Mouse (Mus musculus) liver, embryonic 15.5 days (tissue): ENCODE measurements around the gene Otud7b. TPM values are rescaled to one million over a fixed set of nuclear protein-coding genes. Genes with fewer than 3 reads are reported as not detected.
A peak's percentile ranks its signal among the peaks of the same experiment; 100 is the strongest.

ENCODE experiments used
- ATAC-seq: fragments of 200-750 bp; cut with Nextera tagmentation; 2 replicates; pipeline ENCODE4 v1.8.0; 2017; ENCODE audit warnings: moderate number of reproducible peaks, mild to moderate bottlenecking, moderate library complexity; ENCODE audit not compliant: insufficient read depth
- H3K27ac ChIP-seq: fragments of 300-500 bp; sonication (generic); replicated peaks from 2 replicates; pipeline ENCODE4 v1.5.1; 2015; ENCODE audit warnings: mild to moderate bottlenecking, inconsistent platforms
- H3K27me3 ChIP-seq: fragments of 300-500 bp; sonication (generic); 2 replicates; pipeline ENCODE4 v1.6.1; 2015; ENCODE audit warnings: mild to moderate bottlenecking, inconsistent platforms
- H3K36me3 ChIP-seq: fragments of 300-500 bp; sonication (generic); replicated peaks from 2 replicates; pipeline ENCODE4 v1.6.1; 2015; ENCODE audit warnings: moderate library complexity, mild to moderate bottlenecking, inconsistent platforms
- H3K4me1 ChIP-seq: fragments of 300-500 bp; sonication (generic); replicated peaks from 2 replicates; pipeline ENCODE4 v1.6.1; 2015; ENCODE audit warnings: inconsistent platforms
- H3K4me2 ChIP-seq: fragments of 300-500 bp; sonication (generic); 2 replicates; pipeline ENCODE4 v1.6.1; 2015; ENCODE audit warnings: moderate library complexity, mild to moderate bottlenecking, inconsistent platforms
- H3K4me3 ChIP-seq: fragments of 300-500 bp; sonication (generic); replicated peaks from 2 replicates; pipeline ENCODE4 v1.5.1; 2015; ENCODE audit warnings: mild to moderate bottlenecking, inconsistent platforms
- H3K9ac ChIP-seq: fragments of 300-500 bp; sonication (generic); 2 replicates; pipeline ENCODE4 v1.6.1; 2015; ENCODE audit warnings: moderate library complexity, mild to moderate bottlenecking, inconsistent platforms
- H3K9me3 ChIP-seq: fragments of 300-500 bp; sonication (generic); replicated peaks from 2 replicates; pipeline ENCODE4 v1.6.1; 2016; ENCODE audit warnings: inconsistent platforms
- WGBS: fragments of 180-500 bp; shearing (Covaris S2); methylation state at CpG from one replicate; pipeline ENCODE4 v1.1.7; 2015; ENCODE audit warnings: mixed read lengths; ENCODE audit not compliant: insufficient replicate concordance; 5-methylcytosine and 5-hydroxymethylcytosine counted together
- polyA plus RNA-seq: library from polyadenylated mRNA; unstranded; fragments of >200 nt; fragmentation: Nextera tagmentation; extraction: Ambion mirVana; gene quantifications from 2 replicates; pipeline ENCODE4 v1.2.1, GENCODE M21; 2015

The Otud7b gene
- polyA plus RNA-seq, 1 experiment from 2014 or later: 12.0 TPM

DNA sequence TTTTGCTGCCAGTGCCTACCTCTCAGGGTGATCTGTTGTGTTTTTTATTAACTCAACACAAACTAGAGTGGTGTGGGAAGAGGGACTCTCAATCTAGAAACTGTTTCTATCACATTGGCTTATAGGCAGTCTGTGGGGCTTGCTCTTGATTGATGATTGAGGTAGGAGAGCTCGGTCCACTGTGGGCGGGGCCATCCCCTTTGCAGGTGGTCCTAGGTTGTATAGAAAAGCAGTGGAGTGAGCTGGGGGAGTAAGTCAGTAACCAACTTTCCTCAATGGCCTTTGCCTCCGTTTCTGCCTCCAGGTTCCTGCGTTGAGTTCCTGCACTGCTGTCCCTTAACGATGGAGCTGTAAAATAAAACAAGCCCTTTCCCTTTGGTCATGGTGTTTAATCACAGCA lies 37.6 kb upstream of the Otud7b start:
- WGBS: 57% methylated on average over 5 of the region's 5 CpGs
- Histone ChIP-seq H3K4me1 (no peaks in the 10 kb centered on the region; the same call in 1 of the 2 replicates), H3K4me2 (no peak overlapping the region), H3K27me3 (0 out of 2 replicates have a peak, but pooled peaks cover 3% of the 10 kb centered on the region), H3K4me3 (no peak overlapping the region), H3K9me3 (no peaks in the 10 kb centered on the region), H3K36me3 (no peaks in the 10 kb centered on the region), H3K27ac (no peak overlapping the region), H3K9ac (no peak overlapping the region)
- ATAC-seq: no peak

DNA sequence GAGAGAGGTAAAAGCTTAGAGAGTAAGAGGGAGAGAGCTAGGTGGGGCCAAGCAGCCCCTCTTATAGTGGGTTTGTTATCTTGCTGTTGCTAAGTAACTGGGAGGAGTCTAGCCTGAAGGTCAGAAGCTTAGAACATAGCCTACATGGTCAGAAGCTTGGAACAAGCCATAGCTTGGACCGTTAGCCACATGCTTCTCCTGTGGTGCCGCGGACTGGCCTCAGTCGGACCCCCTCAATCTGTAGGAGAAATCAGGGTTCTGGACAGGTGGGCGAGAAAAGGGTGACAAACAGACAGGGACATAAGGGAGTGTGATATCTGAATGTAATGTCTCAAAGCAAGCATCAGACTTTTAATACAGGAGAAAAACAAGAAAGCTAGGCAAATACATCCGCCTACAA lies 35.3 kb upstream of the Otud7b start:
- no peak overlapping the region for H3K27ac ChIP-seq
- ATAC-seq: no peak
- no peak overlapping the region for H3K4me3 ChIP-seq
- no peak overlapping the region for H3K9ac ChIP-seq
- 81% methylated on average over 6 of the region's 6 CpGs for WGBS
- H3K4me2 ChIP-seq: no peak overlapping the region
- H3K36me3 ChIP-seq: no peaks in the 10 kb centered on the region
- no peaks in the 10 kb centered on the region for H3K27me3 ChIP-seq
- no peaks in the 10 kb centered on the region; the same call in 1 of the 2 replicates for H3K4me1 ChIP-seq
- no peaks in the 10 kb centered on the region for H3K9me3 ChIP-seq

DNA sequence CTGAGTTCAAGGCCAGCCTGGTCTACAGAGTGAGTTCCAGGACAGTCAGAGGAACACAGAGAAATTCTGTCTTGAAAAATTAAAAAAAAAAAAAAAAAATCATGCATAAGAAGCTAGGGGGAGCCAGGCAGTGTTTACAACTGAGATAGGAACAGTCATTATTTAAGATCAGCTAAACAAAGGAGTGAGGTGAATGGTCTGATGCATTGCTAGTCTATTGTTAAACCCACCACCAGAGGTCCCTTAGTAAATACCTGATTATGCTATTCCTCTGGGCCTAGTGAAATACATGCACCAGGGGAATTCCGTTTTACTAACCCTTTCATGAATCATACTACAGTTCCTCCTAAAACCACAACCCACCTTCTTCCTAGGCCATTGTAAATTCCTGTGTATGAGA lies 34.8 kb upstream of the Otud7b start:
- no peaks in the 10 kb centered on the region for H3K36me3 ChIP-seq
- WGBS: 21% methylated on average over 1 of the region's 1 CpGs
- no peaks in the 10 kb centered on the region for H3K9me3 ChIP-seq
- no peaks in the 10 kb centered on the region; the same call in 1 of the 2 replicates for H3K4me1 ChIP-seq
- H3K27me3 ChIP-seq: no peaks in the 10 kb centered on the region
- H3K9ac ChIP-seq: no peak overlapping the region
- no peak overlapping the region for H3K27ac ChIP-seq
- no peak for ATAC-seq
- no peak overlapping the region for H3K4me2 ChIP-seq
- no peak overlapping the region for H3K4me3 ChIP-seq

DNA sequence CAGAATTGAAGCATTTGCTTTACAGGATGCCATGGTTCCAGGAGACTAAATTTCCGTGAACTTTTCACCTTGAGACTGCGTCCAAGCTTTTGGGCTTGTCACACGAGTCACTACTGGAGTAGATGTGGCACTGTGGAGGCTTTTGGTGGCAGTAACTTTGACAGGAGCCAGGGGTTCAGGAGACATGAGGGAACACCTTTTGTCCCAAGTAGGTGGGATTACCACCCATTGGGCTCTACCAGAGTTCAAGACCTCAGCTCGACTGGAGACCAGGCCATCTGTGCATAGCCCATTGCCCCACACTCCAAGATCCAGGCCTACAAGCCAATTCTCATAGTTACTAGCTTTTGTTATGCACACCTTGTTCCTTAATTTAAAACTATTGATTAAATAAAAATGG lies 34.1 kb upstream of the Otud7b start:
- no peaks in the 10 kb centered on the region for H3K36me3 ChIP-seq
- H3K4me1 ChIP-seq: no peaks in the 10 kb centered on the region; the same call in 1 of the 2 replicates
- no peaks in the 10 kb centered on the region for H3K9me3 ChIP-seq
- WGBS: 58% methylated on average over 4 of the region's 4 CpGs
- H3K27me3 ChIP-seq: no peaks in the 10 kb centered on the region
- H3K4me3 ChIP-seq: no peak overlapping the region
- H3K27ac ChIP-seq: no peak overlapping the region
- ATAC-seq: no peak
- H3K9ac ChIP-seq: no peak overlapping the region
- no peak overlapping the region for H3K4me2 ChIP-seq

DNA sequence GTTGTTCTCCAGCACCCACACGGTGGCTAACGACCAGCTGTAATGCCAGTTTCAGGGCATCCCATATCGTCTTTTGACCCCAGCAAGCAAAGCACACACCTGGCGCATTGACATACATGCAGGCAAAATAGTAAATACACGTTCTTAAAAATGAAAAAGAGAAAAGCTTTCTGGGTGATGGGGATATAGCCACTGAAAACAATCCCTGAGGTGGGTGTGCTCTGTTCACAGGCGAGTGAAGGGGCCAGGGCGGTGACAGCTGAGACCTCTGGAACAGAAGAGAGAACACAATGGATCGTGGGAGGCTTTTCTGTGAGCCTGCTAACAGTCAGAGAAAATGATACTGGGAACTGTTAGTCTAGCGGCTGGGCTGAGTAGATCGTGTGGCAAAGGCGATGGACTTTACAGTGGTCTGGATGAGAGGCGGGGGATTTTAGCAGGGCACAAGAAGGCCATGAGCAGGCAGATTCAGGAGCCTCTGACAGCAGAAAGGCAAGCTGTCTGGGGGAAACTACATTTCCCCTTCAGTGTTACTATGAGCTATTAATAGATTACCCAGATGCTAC lies 31.3 kb upstream of the Otud7b start:
- ATAC-seq: no peak

DNA sequence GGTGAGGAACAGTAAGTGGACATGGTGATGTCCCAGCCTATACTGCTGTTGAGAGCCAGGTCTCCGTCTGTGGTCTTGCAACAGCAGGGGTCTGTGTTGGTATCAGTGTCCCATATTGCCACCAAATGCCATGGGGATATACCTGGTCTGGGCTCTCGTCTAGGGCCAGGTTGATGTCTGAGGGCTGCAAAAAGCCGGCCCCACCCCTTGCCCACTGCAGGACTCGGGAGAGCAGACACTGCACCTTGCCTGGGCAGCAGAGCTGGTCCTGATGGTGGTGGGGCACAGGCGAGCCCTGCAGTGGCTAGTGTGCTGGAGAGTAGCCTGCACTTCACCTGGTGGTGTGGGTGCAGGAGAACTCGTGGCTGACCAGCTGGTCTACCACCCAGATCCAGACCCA lies 26.3 kb upstream of the Otud7b start:
- no peak overlapping the region for H3K27ac ChIP-seq
- H3K4me1 ChIP-seq: peaks cover 11% of the 10 kb centered on the region
- no peak overlapping the region for H3K4me2 ChIP-seq
- ATAC-seq: no peak
- no peaks in the 10 kb centered on the region for H3K36me3 ChIP-seq
- H3K27me3 ChIP-seq: no peaks in the 10 kb centered on the region
- no peaks in the 10 kb centered on the region for H3K9me3 ChIP-seq
- no peak overlapping the region for H3K9ac ChIP-seq
- WGBS: 49% methylated on average over 6 of the region's 6 CpGs
- no peak overlapping the region for H3K4me3 ChIP-seq

More for the DNA sequence above, 31.3 kb upstream of the Otud7b start:
- H3K4me2 ChIP-seq: no peak overlapping the region
- no peaks in the 10 kb centered on the region for H3K36me3 ChIP-seq
- no peaks in the 10 kb centered on the region for H3K4me1 ChIP-seq
- no peaks in the 10 kb centered on the region for H3K27me3 ChIP-seq
- 57% methylated on average over 12 of the region's 12 CpGs for WGBS
- no peak overlapping the region for H3K9ac ChIP-seq
- no peak overlapping the region for H3K27ac ChIP-seq
- H3K4me3 ChIP-seq: no peak overlapping the region
- no peaks in the 10 kb centered on the region for H3K9me3 ChIP-seq

DNA sequence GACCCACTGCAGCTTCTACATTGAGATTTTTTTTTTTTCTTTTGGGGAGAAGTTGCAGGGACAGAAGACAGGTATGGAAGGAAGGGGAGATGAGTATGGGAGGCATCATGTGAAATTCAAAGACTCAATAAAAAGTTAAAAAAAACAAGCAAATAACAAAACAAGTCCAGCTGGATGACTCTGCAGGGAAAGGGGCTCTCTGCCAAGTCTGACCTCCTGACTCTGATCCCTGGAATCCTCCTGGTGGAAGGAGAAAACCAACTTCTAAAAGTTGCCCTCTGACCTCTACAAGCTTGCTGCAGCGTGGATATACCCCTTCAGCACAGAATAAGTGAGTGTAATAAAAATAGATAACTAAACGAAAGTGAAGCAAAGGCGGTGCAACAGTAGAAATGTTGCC lies 25.6 kb upstream of the Otud7b start:
- 52% methylated on average over 3 of the region's 3 CpGs for WGBS
- ATAC-seq: no peak

DNA sequence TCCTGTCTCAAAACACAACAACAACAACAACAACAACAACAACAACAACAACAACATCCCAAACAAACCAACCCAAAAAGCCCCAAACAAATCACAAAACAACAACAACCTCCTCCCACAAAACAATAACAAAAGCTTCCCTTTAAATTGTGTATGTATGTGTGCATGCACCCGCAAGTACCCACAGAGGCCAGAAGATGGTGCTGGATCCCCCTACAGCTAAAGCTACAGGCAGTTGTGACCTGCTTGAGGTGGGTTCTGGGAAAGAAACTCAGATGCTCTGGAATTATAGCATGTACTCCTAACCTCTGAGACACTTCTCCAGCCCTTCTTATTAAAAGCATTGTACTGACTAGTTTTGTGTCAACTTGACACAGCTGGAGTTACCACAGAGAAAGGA lies 23.3 kb upstream of the Otud7b start:
- no peak overlapping the region for H3K4me2 ChIP-seq
- no peak overlapping the region for H3K27ac ChIP-seq
- peaks cover 14% of the 10 kb centered on the region for H3K4me1 ChIP-seq
- no peak for ATAC-seq
- H3K4me3 ChIP-seq: no peak overlapping the region
- 59% methylated on average over 1 of the region's 1 CpGs for whole genome bisulfite sequencing
- no peak overlapping the region for H3K9ac ChIP-seq
- no peaks in the 10 kb centered on the region for H3K36me3 ChIP-seq
- no peaks in the 10 kb centered on the region for H3K9me3 ChIP-seq
- H3K27me3 ChIP-seq: no peaks in the 10 kb centered on the region

More for the DNA sequence above, 25.6 kb upstream of the Otud7b start:
- Histone ChIP-seq H3K4me2 (no peak overlapping the region), H3K9ac (no peak overlapping the region), H3K9me3 (no peaks in the 10 kb centered on the region), H3K4me3 (no peak overlapping the region), H3K27ac (no peak overlapping the region), H3K27me3 (no peaks in the 10 kb centered on the region), H3K4me1 (peaks cover 14% of the 10 kb centered on the region), H3K36me3 (no peaks in the 10 kb centered on the region)

DNA sequence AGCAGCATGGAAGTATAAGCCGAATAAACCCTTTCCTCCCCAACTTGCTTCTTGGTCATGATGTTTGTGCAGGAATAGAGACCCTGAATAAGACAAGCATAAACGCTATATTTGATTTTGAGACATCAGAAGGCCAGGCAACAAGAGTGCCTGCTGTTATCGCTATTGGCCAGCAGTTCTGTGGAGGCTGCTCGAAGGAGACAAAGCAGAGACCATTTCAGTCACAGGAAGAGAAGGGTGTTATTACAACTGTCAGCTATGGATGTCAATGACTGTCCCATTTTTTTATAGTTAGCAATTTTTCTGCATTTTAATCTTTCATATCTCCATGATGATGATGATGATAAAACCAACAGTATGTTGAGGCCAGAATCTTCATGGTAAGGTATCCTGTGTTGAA lies 22.7 kb upstream of the Otud7b start:
- Histone ChIP-seq H3K27me3 (no peaks in the 10 kb centered on the region), H3K4me2 (no peak overlapping the region), H3K4me3 (no peak overlapping the region), H3K27ac (peak overlapping the region; percentile 39), H3K36me3 (no peaks in the 10 kb centered on the region), H3K9ac (no peak overlapping the region), H3K9me3 (no peaks in the 10 kb centered on the region), H3K4me1 (peaks cover 16% of the 10 kb centered on the region)
- 54% methylated on average over 4 of the region's 4 CpGs for WGBS
- ATAC-seq: peak; percentile 57; the same call in 1 of the 2 replicates

DNA sequence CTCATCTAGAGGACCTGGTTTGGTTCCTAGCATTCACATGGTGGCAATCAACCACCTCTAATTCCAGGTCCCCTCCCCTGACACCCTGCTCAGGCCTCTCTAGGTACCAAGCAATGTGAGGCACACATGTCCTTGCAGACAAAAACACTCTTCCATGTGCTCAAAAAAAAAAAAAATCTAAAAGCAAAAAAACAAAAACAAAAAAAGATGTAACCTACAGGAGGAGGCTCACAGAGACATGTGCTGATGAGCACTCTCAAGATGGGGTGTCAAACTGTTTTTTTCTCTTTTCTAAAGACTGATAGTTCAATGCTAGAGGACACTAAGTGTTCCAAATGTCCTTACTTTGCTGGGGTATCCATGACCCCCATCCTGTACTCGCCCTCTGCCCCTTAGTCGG lies 22.2 kb upstream of the Otud7b start:
- ATAC-seq: no peak
- H3K9ac ChIP-seq: no peak overlapping the region
- peak overlapping the region; percentile 39 for H3K27ac ChIP-seq
- H3K9me3 ChIP-seq: no peaks in the 10 kb centered on the region
- H3K36me3 ChIP-seq: no peaks in the 10 kb centered on the region
- peaks cover 19% of the 10 kb centered on the region for H3K4me1 ChIP-seq
- H3K27me3 ChIP-seq: no peaks in the 10 kb centered on the region
- 78% methylated on average over 2 of the region's 2 CpGs for WGBS
- no peak overlapping the region for H3K4me2 ChIP-seq
- H3K4me3 ChIP-seq: no peak overlapping the region

DNA sequence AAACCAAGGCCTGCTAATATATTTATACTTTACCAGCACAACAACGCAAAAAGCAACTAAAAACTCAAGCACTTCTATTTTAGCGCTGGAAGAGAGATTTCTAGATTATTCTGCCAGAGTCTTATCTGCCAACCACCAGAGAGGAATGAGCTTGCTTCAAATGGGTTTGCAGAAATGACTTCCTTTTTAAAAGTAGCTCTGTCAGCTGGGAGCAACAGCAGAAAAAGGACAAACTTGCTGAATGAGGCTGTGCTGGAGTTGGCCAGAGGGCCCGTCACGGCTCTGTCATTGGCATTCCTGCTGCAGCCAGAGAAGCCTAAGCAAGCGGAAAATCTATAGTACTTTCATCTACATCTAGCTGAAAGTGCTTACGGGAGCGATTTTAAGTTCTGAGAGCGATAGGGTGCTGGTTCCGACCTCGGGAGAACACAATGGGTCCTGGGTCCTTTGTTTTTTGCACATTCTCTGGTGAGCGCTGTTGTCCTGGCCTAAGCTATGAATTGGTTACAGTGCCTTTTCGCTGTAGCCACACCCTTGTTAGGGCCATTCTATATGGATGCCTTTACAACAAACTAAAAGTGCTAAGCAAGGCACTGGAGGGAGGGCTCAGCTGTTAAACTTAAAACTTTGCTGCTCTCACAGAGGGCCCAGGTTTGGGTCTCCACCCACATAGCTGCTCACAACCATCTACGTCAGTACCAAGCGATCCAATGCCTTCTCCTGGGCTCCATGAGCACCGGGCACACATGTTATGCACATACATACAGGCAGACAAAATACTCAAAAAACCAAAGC lies 21.4 kb upstream of the Otud7b start:
- no peak overlapping the region; the same call in 1 of the 2 replicates for H3K27ac ChIP-seq
- WGBS: 51% methylated on average over 15 of the region's 15 CpGs
- peaks cover 22% of the 10 kb centered on the region for H3K4me1 ChIP-seq
- H3K9me3 ChIP-seq: no peaks in the 10 kb centered on the region
- H3K27me3 ChIP-seq: no peaks in the 10 kb centered on the region
- no peak for ATAC-seq
- no peak overlapping the region for H3K4me3 ChIP-seq
- peak overlapping the region; percentile 39 for H3K4me2 ChIP-seq
- no peak overlapping the region; the same call in 1 of the 2 replicates for H3K9ac ChIP-seq
- no peaks in the 10 kb centered on the region for H3K36me3 ChIP-seq
